Mouse (Mus musculus) erythroblast, embryonic 14.5 days (primary cell): ENCODE measurements at regions not wholly inside any gene's neighbourhood (a gene's known extent, or its start where the extent isn't known, plus 50 kb on each side); places are given as distances from the start of the nearest gene placed in this dataset.

Source experiments
- GATA1 ChIP-seq: IDR thresholded peaks from 2 replicates; pipeline ENCODE4 v1.6.1; 2012; ENCODE audit warnings: low read length, inconsistent platforms, mixed read lengths
- TAL1 ChIP-seq: IDR thresholded peaks from 3 replicates; pipeline ENCODE4 v1.6.1; 2012; ENCODE audit warnings: low read length, inconsistent platforms, mixed read lengths

GRCm38 (mm10) chr1:80062121-80062520 lies 156.2 kb downstream of the Fam124b start:
- no peak for TF ChIP-seq GATA1
- TF ChIP-seq TAL1, result no peak
